ENCODE assay signal across 14 mouse cellular contexts in the genomic region with DNA sequence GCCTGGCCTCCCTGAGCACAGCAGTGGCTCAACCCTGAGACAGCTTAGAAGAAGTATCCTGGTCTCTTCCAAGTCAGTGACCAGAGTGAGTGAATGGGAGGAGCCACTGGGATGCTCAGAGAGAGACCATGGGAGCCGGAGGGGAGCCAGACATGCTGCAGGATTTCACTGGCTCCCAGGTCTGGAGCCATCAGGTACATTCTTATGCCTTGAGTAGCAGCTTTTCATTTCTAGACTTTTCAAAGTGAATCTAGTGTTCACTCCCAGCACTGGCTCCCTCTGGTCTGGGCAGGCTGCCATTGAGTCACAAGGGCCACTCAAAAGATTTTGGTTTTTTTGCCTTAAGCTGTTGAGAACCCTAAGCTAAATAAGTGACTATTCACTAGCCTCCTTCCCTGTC. TPM values are rescaled to one million over a fixed set of nuclear protein-coding genes. Genes with fewer than 3 reads are reported as not detected.
DNase-seq lines count a peak whose midpoint lies in the region; ATAC-seq and TF ChIP-seq lines count a peak whose summit lies in the region.
"Had no signal": no experiment of that assay in that cellular context is flagged by ENCODE, and none has a peak within 500 bp of the region (broad histone marks: within the 10 kb centered on the region; RNA-seq: fewer than 3 reads in every experiment).

No protein-coding gene starts in this region.

- H3K9me3 ChIP-seq in kidney, embryonic 16.5 days (ENCODE audit: low read length): no peaks in the 10 kb centered on the region
- H3K9me3 ChIP-seq in lung, embryonic 14.5 days (ENCODE audit: low read depth, low read length): no peaks in the 10 kb centered on the region
- no peaks in the 10 kb centered on the region for H3K9me3 ChIP-seq in midbrain, postnatal 0 days (ENCODE audit: low read length)
- H3K9me3 ChIP-seq: embryonic facial prominence, embryonic 12.5 days; heart, embryonic 13.5 days; midbrain, embryonic 10.5 days had no signal

- no peak overlapping the region for H3K9ac ChIP-seq in kidney, embryonic 16.5 days (replicated peaks; ENCODE audit: low read length)
- no peak overlapping the region for H3K9ac ChIP-seq in lung, embryonic 14.5 days
- H3K9ac ChIP-seq in midbrain, postnatal 0 days (replicated peaks; ENCODE audit: low read length, poor library complexity, severe bottlenecking): no peak overlapping the region
- H3K9ac ChIP-seq: embryonic facial prominence, embryonic 12.5 days; heart, embryonic 13.5 days had no signal

- H3K4me2 ChIP-seq in kidney, embryonic 16.5 days (replicated peaks; ENCODE audit: low read depth, low read length): no peak overlapping the region
- H3K4me2 ChIP-seq in lung, embryonic 14.5 days: no peak overlapping the region
- no peak overlapping the region for H3K4me2 ChIP-seq in midbrain, postnatal 0 days (ENCODE audit: low read depth, low read length, poor library complexity, severe bottlenecking)
- H3K4me2 ChIP-seq: embryonic facial prominence, embryonic 12.5 days; heart, embryonic 13.5 days had no signal

- DNase-seq in adrenal gland, postnatal 14 days: peak; percentile 61
- no peak for DNase-seq in adrenal gland, adult 8-10 months
- peak; percentile 62 for DNase-seq in kidney, postnatal 10 days
- peak; percentile 53 for DNase-seq in Muller cell, postnatal 12 days (ENCODE audit: inconsistent ontology term)
- DNase-seq in lung, embryonic 14.5 days: peak; percentile 44
- no peak for DNase-seq in midbrain, postnatal 0 days (ENCODE audit: low spot score)
- DNase-seq in ovary, postnatal 10 days (ENCODE audit: low spot score): no peak
- DNase-seq: B cell, adult 2 months; cerebellum, adult 9-11 months; right cerebral cortex, postnatal 25 days had no signal

- no peaks in the 10 kb centered on the region for H3K27me3 ChIP-seq in kidney, embryonic 16.5 days (ENCODE audit: insufficient read depth, low read length)
- no peaks in the 10 kb centered on the region for H3K27me3 ChIP-seq in lung, embryonic 14.5 days (ENCODE audit: insufficient read depth, low read length)
- no peaks in the 10 kb centered on the region for H3K27me3 ChIP-seq in midbrain, postnatal 0 days (ENCODE audit: insufficient read depth, low read length)
- H3K27me3 ChIP-seq: embryonic facial prominence, embryonic 12.5 days; heart, embryonic 13.5 days had no signal

- H3K36me3 ChIP-seq in kidney, embryonic 16.5 days (ENCODE audit: insufficient read depth, low read length): no peaks in the 10 kb centered on the region
- H3K36me3 ChIP-seq in lung, embryonic 14.5 days (ENCODE audit: insufficient read depth): no peaks in the 10 kb centered on the region
- no peaks in the 10 kb centered on the region for H3K36me3 ChIP-seq in midbrain, postnatal 0 days (ENCODE audit: insufficient read depth, low read length)
- H3K36me3 ChIP-seq: embryonic facial prominence, embryonic 12.5 days; heart, embryonic 13.5 days; midbrain, embryonic 10.5 days had no signal

- no peak for ATAC-seq in kidney, embryonic 16.5 days (ENCODE audit: low FRiP score, low TSS enrichment)
- peak; percentile 41; the same call in 1 of the 2 replicates for ATAC-seq in lung, embryonic 14.5 days (ENCODE audit: insufficient read depth)
- no peak for ATAC-seq in midbrain, postnatal 0 days (ENCODE audit: low FRiP score)

- no peak overlapping the region for H3K4me3 ChIP-seq in kidney, embryonic 16.5 days (ENCODE audit: low read length)
- H3K4me3 ChIP-seq in lung, embryonic 14.5 days (ENCODE audit: low read depth, low read length): no peak overlapping the region
- H3K4me3 ChIP-seq in midbrain, postnatal 0 days (ENCODE audit: low read depth, low read length): no peak overlapping the region
- H3K4me3 ChIP-seq: embryonic facial prominence, embryonic 12.5 days; heart, embryonic 13.5 days; midbrain, embryonic 10.5 days had no signal

- no peak for TF ChIP-seq CTCF in lung, embryonic 14.5 days (IDR thresholded peaks at IDR 0.05; ENCODE audit: low read depth)
- no peak for TF ChIP-seq CTCF in midbrain, postnatal 0 days (IDR thresholded peaks at IDR 0.05)

- H3K4me1 ChIP-seq in kidney, embryonic 16.5 days (ENCODE audit: insufficient read depth, low read length): peaks cover 20% of the 10 kb centered on the region
- no peaks in the 10 kb centered on the region; the same call in 1 of the 2 replicates for H3K4me1 ChIP-seq in lung, embryonic 14.5 days (ENCODE audit: insufficient read depth)
- H3K4me1 ChIP-seq in midbrain, postnatal 0 days (ENCODE audit: insufficient read depth, low read length): no peaks in the 10 kb centered on the region
- H3K4me1 ChIP-seq: embryonic facial prominence, embryonic 12.5 days had no signal

- no peak overlapping the region for H3K27ac ChIP-seq in kidney, embryonic 16.5 days (ENCODE audit: low read length)
- H3K27ac ChIP-seq in lung, embryonic 14.5 days (ENCODE audit: low read depth): no peak overlapping the region
- no peak overlapping the region for H3K27ac ChIP-seq in midbrain, postnatal 0 days (ENCODE audit: low read depth, low read length)
- H3K27ac ChIP-seq: embryonic facial prominence, embryonic 12.5 days; heart, embryonic 13.5 days; midbrain, embryonic 10.5 days had no signal

- WGBS in kidney, embryonic 16.5 days: 91% methylated on average over 1 of the region's 1 CpGs
- WGBS in lung, embryonic 14.5 days: 73% methylated on average over 1 of the region's 1 CpGs
- 55% methylated on average over 1 of the region's 1 CpGs for WGBS in midbrain, postnatal 0 days

RNA-seq across cellular contexts. Expression of a gene that starts 31.5 kb away (rescaled TPM):
- 95.5 and 99.1 TPM in 2 replicates for total RNA-seq in adrenal gland, postnatal 14 days (2021)
- total RNA-seq in adrenal gland, adult 8-10 months (2022): 100 to 1,000 TPM in 3 of 4 experiments, 10 to 100 TPM in 1; 98.3 to 124 (median 123) TPM
- 76.0 and 88.1 TPM in 2 replicates for polyA plus RNA-seq in kidney, embryonic 16.5 days (2015; fragmentation: Nextera tagmentation; extraction: Ambion mirVana)
- polyA plus RNA-seq in lung, embryonic 14.5 days (2014; fragmentation: Nextera tagmentation; extraction: Ambion mirVana): 66.1 and 67.9 TPM in 2 replicates
- 20.6 and 29.2 TPM in 2 replicates for total RNA-seq in midbrain, postnatal 0 days (2014; rRNA removed)
- polyA plus RNA-seq in midbrain, postnatal 0 days (2015; fragmentation: Nextera tagmentation; extraction: Ambion mirVana): 13.9 and 15.4 TPM in 2 replicates

Comparison
In these comparisons a context has a peak if more than half of its experiments do, and no peak if none do; other contexts are left out.
1. DNase-seq: peak in adrenal gland, postnatal 14 days (single experiment), kidney, postnatal 10 days (single experiment), Muller cell, postnatal 12 days (single experiment) and lung, embryonic 14.5 days (single experiment); none in adrenal gland, adult 8-10 months (single experiment), midbrain, postnatal 0 days (single experiment) and ovary, postnatal 10 days (single experiment).